Mouse (Mus musculus): ENCODE data around the gene Pax7.

Gene Pax7

DNA sequence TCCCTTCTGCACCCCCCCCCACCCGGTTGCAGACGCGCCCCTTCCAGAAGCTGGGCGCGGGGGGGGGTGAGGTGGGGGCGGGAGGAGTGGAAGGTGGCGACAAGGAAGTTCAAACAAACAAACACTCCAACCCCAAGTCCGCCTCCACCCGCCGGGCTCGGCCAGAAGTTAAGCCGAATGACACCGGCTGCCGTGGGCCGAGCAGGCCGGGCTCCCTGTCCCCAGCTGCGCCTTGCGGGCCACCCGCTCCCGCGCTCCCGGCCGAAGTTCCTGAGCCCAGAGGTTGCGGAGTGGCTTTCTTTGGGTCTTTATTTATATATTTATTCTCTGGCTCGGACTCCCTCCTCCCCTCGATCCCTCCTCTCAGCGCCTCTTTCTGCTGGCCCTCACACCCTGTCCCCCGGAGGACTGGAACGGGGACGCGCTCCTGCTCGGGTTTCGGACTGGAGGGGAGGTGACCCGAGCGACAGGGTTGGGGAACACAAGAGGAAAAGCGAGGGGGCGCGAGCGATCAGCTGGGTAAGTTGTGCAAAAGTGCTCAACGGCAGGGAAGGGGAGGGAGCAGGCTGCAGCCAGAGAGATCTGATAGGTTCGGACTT is at the start of gene Pax7:
Gene Pax7 (minus strand): TSS at position 493 of the 599 bp plus-strand sequence.
- no peak for DNase-seq (ENCODE audit: inconsistent ontology term)

DNA sequence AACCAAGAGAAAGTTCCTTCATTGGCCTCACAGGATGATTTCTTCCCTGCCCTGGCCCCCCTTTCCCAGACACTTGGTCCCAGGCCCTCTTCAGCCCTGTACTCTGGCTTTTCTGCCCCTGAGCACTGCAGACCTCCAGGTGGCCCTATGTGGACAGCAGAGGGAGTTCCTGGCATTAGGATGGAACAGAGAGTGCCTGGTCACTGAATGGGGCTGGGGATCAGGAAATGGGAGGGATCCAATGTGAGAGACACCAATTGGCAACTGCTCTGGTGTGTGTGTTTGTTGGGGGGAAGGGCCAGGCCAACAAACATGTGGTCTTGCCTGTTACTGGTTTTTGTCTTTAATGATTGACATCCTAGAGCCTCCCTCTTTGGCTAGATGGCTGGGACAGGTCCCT is 48.5 kb upstream of the Pax7 start:
- no peak for DNase-seq (ENCODE audit: inconsistent ontology term)

DNA sequence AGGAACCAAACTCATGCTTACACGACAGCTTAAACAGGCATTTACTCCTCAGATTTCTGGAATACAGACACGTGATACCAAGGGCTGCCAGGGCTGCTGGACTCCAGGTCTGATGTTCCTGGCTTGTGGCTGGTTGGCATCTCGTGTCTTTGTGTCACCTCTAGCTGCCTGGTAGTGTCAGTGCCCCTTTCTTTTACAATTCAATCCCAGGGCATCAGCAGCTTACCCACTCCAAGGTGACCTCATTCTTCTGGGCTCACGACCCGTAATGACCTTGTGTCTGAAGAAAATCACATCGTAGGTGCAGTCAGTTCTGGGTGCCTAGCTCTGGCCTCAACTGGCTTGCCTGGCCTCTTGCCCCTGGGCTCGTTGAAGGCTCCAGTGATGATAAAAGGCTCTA is 46.0 kb upstream of the Pax7 start:
- DNase-seq (ENCODE audit: inconsistent ontology term), result no peak

DNA sequence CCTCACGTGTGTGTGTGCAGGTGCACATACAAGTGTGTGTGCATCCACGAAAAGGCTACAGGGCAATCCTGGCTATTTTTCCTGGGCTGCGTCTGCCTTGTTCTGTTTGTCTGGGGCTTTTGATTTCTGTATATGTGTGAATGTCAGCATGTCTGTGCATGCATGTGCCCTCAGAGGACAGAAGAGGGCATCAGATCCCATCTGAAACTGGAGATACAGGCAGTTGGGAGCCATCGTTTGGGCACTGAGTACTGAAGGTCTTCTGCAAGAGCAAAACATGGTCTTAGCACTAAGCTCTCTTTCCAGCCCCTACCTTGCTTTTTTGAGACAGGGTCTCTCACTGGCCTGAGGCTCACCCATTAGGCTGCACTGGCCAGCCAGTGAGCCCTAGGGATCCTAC is 45.1 kb upstream of the Pax7 start:
- no peak for DNase-seq (ENCODE audit: inconsistent ontology term)

DNA sequence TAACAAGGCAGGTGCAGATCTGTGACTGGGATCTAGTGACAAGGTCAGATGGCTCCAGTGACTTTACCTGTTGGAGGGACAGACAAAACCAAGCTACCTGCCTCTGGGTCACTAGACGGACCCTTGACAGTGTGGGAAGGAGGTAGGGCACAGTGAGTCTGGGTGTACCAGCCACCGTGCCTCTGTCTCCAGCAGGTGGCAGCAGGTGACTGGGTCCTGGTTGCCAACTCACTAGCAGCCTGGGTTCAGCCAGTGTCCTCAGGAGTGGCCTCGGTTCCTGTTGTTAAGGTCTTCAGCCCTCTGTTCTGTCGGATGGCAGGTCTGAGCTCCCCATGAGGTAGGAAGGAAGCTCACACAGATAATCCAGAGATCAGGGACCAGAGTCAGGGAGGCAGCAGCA is 43.9 kb upstream of the Pax7 start:
- peak; percentile 58 for DNase-seq (ENCODE audit: inconsistent ontology term)

DNA sequence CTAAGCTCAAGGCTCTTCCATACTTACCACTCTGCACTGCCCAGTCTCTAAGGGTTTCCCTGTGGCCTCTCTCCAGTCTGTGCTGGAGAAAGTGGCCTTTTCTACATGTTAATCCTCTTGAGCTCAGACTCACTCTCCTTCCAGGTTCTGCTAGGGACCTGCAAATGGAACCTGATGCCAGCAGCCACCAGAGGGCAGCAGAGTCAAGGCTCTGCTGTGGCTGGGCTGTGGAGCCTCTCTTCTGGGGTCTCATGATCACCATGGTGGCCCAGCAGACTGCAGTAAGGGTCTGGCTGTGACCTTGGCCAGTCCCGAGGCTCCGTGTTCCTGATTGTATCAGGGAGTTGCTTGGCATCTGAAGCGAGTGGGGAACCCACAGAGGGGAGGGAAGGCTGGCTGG is 39.3 kb upstream of the Pax7 start:
- DNase-seq (ENCODE audit: inconsistent ontology term), result no peak

DNA sequence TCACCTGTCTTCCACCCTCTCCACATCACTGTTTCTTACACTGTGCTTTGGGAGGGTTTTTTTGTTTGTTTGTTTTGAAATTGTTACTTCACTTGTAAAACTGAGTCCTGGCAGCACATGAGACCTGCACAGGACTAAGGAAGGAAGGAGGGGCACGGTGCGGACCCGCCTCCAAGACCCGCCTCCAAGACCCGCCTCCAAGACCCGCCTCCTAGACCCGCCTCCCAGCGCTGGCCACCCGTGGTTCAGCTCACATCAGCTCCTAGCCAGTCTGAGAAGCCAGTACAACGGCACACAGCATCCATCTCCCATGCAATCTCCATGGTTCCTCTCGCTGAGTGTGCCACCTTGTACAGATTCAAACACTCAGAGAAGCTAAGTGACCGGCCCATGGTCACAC is 38.4 kb upstream of the Pax7 start:
- peak; percentile 12 for DNase-seq (ENCODE audit: inconsistent ontology term)

DNA sequence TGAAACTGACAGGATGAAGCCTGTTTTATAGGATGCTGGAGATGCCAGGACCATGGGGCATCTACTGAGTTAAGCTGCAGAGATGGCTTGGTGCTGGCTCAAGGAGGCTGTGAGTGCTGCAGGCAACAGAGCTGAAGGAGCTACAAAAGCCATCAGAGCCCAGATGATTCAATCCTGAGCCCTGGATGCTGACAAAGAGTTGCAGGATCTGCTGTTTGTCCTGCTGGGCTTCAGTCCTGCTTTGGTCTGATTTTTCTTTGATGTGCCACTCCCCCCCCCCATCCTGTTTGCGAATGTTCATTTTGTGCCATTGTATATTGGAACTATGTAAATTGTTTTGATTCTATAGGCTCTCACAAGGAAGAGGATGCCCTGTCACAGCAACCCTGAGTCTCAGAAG is 29.9 kb upstream of the Pax7 start:
- DNase-seq (ENCODE audit: inconsistent ontology term), result no peak

DNA sequence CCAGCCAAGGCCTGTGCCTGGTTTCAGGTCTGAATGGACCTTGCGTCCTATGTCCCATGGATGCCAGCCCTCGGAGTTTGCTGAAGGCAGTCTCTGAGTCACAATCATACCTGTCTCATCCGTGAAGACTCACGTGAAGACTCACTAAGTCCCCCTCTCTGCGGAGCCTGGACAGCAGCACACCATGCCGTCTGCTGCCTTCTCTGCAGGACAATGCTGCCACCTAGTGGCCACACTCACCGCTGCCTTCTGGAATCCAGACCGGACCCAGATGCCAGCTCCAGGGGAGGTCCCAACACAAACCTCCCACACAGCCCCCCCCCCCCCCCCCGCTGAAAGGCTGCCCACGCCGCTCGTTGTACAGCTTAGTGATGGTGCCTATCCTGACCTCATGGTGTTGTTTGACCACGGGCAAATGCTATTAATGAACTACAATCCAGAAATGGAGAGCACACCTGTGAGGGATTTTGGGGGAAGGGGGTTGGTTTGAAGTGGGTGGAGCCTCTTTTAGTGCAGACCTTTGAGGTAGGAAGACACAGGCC is 25.4 kb upstream of the Pax7 start:
- peak; percentile 54 for DNase-seq (ENCODE audit: inconsistent ontology term)

DNA sequence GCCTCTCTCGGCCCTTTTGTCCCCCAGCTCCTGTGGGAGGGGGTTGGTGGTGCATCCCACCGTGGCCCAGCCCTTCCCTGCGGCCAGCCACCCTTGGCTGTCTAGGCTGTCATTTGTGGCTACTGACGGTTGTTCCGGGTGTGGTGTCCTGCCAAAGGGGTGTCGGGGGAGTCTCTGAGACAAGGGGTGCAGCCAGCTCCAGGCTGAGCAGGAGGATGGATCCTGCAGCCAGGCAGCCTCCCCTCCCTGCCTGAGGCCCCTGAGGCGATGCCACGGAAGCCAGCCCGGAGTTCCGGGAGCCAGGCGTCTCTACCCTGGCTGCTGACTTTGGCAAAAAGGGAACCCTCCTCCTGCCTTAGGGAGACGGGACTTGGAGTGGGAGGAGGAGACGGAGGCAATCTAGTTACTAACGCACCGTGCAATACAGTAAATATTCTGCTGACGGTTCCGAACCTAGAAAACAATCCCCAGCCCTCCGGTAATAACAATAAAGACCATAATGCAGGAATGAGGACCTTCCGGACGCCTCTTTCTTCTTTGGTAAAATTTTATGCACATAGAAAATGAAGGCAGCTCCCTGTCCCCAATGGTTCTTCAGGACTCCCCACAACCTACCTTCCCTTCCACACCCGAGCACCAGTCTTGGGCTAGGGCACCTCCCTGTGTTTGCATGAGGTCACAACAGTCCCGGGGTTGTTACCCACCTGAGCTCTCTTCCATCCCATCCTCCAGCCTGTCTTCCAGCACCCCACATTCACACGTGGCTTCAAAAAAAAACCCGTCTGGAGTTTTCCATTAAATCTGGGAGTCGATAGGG is 19.1 kb upstream of the Pax7 start:
- no peak for DNase-seq (ENCODE audit: inconsistent ontology term)

DNA sequence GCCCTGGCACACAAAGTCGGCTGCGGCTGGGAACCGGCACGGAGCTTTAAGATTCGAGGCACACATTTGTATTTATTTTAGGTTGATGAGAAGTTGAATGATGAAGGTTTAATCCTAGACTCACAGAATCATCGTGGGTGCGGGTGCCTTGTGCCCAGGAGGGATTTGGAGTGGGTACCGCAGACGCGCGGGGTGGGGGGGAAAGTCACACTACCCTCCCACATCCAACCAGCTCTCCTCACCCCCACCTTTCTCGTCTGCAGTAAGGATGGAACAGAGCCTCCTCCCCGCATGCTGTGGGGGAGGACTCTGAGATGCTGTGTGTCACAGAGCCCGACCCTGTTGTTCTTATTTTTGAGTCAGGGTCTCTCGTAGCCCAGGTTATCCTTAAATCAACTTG is 18.1 kb upstream of the Pax7 start:
- no peak for DNase-seq (ENCODE audit: inconsistent ontology term)

DNA sequence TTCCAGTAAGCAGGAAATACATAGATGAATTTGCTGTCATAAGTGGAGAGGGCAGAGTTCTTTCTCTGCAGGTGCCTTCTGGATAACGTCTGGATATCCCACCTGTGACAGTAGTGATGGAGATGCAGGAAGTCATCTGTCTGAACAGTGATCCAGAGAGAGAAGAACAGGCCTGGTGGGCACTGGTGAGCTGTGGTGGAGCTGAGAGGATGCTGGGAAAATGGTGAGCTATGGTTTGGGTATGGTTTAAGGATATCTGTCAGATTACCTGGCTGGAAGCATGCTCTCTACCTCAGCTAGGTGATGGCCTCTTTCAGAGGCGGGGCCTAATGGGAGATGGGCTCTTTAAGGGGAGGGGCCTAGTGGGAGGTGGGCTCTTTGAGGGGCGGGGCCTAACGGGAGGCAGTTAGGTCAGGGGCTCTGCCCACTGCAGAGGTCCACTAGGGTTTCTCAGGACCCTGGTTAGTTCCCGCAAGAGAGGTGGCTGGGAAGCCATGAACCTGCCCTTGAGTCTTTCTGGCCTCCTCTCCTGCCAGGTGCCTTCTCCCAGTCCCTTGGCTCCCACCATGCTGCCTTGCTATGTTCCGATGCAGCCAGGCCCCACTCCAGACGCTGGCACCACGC is 17.3 kb upstream of the Pax7 start:
- DNase-seq (ENCODE audit: inconsistent ontology term), result no peak

DNA sequence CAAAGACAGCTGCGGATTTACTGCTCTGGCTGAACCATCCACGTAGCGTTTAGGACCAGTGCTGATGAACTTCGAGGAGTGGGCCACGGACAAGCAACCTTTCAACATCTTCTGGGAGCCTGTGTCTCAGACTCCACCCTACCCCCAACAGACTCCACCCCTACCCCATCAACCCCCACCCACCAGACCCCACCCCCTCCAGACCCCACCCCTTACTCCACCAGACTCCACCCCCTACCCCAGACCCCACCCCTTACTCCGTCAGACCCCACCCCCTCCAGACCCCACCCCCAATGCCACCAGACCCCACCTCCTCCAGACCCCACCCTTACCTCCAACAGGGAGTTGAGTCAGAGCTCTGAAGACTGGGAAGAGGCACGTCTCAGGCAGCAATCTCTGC is 10.1 kb upstream of the Pax7 start:
- DNase-seq (ENCODE audit: inconsistent ontology term), result no peak

DNA sequence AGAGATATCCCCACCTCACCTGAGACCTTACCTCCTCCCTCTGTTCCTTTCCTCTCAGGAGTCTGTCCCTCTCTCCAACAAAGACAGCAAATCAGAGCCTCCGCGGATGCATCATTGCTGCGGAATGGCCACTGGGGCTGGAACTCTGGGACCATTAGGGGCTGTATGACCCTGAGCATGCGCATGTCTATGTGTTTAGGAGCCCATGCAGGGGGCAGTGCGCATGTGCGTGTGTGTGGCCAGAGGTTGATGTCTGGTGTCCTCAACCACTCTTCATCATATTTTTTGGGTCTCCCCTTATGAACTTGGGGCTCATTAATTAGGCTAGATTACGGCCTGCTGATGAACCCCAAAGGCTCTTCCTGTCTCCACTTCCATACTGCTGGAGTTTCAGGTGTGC is 9.6 kb upstream of the Pax7 start:
- DNase-seq (ENCODE audit: inconsistent ontology term), result no peak

DNA sequence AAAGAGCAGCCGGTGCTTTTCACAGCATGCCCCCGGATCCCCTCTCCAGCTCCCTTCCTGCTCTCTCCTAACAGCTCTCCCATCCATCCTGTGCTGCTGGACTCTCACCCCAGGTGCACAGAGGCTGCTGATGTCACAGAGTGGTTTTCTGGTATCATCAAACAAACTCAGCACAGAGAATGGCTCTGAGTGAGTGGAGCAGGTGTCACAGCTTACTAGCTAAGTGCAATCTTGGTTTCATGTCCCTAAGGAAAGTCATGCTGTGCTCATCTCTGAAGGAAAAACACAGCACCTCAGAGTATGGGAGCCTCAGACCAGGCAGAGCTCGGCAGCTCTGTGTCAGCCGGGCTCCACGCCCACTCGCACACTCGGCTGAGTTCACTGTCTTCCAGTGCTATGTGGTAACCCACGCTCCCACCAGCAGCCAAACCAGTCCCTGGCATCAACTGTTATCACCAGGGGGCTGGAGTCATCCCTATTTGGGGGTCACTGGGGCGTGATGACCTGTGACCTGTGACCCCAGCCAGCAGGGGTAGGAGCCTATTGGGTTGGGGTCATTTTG is 7.7 kb upstream of the Pax7 start:
- no peak for DNase-seq (ENCODE audit: inconsistent ontology term)

DNA sequence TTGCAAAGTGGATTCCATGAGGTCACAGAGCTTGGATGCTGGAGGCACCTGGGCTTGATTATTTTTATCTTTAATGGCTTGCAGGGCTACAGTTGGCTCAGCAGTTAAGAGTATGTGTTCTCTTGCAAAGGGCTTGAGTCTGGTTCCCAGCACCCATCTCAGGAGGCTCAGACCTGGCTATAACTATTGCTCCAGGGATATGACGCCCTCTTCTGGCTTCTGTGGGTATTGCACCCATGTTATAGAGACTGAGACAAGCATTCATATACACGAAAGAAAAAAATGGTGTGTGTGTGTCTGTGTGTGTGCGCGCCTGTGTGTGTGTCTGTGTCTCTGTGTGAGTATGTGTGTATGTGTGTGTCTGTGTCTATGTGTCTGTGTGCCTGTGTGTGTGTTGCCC is 7.1 kb upstream of the Pax7 start:
- DNase-seq (ENCODE audit: inconsistent ontology term), result no peak

DNA sequence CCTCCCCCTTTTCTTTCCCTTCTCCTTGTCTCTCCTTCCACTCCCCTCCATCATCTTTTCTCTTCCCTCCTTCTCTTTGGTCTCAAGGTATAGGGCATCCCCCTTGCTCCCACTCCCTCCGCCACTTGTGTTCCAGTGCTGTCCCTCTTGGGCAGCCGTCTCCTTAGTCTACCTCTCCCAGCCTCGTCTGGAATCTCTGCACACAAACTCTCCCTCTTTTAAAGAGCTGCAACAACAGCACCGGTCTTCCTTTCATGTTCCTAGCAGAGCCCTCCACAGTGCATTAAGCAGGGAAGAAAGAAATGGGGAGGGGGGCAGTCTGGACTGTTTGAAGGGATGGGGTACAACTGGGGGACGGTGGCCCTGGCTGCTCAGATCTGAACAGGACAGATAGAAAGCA is 3.4 kb upstream of the Pax7 start:
- DNase-seq (ENCODE audit: inconsistent ontology term), result no peak

DNA sequence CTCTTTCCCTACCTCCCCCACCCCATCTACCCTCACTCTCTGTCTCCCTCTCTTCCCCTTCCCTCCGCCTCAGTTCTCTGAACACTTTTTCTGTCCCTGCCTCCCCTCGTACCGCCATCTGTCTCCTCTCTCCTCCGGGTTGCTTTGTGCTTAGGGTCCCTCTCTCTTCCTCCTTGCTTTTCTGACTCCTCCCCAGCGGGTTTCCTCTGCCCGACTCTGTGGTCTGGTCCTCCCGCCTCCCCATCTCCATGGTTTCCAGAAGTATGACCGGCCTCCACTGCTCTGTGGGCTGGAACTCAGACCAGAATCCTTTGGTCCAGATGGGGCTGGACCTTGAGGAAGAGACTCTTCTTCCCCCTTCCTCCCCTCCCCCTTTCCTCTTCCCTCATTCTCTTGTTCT is 2.9 kb upstream of the Pax7 start:
- DNase-seq (ENCODE audit: inconsistent ontology term), result no peak

DNA sequence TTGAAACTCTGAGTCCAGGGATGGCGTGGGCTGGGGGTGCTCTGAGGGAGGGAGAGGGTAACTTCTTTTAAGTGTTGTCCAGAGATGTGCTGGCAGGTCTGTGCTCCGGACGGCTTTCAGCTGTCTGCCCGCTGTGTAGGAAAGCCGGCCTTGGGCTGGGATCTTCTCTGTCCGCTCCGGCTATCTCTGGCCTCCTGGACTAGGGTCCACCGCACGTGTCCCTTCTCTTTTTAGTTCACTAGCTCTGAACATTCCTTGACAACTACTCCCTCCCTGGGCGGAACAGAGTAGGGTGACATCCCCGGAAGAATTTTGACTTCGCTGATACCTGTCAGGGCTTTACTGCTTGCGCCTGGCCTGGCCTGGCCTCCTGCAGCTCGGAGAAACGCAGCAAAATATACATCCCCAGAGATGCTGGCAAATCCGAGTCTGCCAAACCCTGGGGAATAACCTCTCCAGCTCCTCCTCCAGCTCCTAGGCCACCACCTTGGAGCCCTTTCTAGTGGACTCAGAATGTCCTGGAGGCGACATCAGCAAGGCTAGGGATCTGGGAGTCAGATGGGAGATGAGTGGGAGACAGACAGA is 581 bp upstream of the Pax7 start:
- no peak for DNase-seq (ENCODE audit: inconsistent ontology term)

DNA sequence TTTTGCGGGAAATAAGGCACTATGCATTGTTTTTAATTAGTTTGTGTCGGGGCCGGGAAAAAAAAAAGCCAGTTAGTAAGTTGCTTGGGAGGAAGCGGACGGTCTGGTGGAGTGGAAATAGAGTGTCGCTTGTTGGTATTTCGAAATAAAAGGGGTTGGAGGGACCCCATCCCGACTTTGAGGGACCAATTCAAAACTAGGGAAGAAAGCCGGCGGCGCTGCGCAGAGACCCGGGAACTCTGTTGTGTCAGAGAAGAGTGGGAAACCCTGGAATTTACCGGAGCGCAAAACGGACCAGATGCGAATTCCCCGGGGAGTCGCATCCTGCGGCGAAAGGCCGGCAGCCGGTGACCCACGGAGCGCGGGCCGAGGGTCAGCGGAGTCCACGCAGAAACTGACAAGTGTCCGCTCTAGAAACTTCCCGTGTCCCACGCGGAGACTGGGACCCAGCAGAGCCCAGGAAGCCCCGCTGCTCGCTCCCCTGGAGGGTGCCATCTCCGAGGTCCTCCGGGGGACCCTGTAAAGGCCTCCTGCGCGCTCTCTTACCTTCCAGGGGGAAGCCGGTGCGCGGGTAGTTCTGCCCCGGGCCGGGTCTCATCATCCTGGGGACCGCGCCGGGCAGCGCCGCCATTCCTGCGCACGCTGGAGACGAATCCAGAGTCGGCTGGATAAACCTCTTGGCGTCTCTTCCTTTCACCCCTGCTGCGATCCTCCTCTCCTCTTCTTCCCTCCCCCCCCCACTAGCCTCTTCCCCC is 870 bp downstream of the Pax7 start:
- no peak for DNase-seq (ENCODE audit: inconsistent ontology term)

DNA sequence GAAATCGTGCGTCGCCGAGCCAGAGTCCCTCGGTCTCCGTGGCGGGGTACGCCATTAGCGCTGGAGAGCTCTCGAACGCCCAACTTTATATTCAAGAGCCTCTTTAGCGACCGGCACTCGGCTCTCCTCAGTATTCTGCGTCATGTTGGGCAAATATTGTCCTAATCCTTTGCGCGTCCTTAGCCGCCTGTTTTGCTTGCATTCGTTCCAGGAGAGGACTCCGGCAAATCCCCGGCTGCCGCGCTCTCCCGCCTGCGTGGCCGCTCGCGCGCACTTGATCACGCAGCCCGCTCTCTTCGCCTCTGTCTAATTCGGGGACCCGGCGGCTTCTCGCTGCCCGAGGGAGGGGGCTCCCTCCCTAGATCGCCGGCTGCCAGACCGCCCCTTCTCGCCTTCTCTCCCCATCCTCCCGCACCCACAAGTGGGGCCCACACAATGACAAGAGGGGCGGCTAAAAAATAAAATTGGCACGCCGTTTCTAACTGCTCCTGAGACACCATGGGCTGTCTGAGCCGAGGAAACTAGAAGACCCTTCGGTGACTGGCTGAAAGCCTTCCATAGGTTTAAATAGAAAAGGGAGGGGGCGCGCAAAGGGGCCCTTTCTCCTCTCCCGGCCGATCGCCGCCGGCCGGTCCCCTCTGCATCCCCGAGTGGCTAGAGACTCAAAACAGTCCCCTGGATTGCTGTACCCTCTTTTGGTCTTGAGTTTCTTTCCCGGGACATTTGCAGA is 1.7 kb downstream of the Pax7 start:
- DNase-seq (ENCODE audit: inconsistent ontology term), result no peak
